ENCODE assay signal across 8 mouse cellular contexts in genomic region chr4:116245926-116246325, GRCm38 (mm10). TPM values are rescaled to one million over a fixed set of nuclear protein-coding genes. Genes with fewer than 3 reads are reported as not detected.
A peak's percentile ranks its signal among the peaks of the same experiment; 100 is the strongest.
DNase-seq lines count a peak whose midpoint lies in the region; ATAC-seq and TF ChIP-seq lines count a peak whose summit lies in the region.
"Not testable (repeated sequence)": the region's sequence is repeated elsewhere in the genome, so short reads cannot be mapped to it uniquely, and the experiment has no call there.

No protein-coding gene starts in this region.

- H3K4me2 ChIP-seq in liver, postnatal 0 days (ENCODE audit: low read depth, low read length), result not testable (repeated sequence)

- not testable (repeated sequence) for TF ChIP-seq POLR2A in cerebellum, adult 2 months (IDR thresholded peaks at IDR 0.05; ENCODE audit: borderline replicate concordance, insufficient read depth, low read length); thymus, adult 2 months (IDR thresholded peaks at IDR 0.05; ENCODE audit: control insufficient read depth, extremely low read depth, insufficient read depth, low read length, poor library complexity)

- not testable (repeated sequence) for TF ChIP-seq EP300 in liver, postnatal 0 days (IDR thresholded peaks at IDR 0.05; ENCODE audit: low read depth)

- H3K9ac ChIP-seq in liver, postnatal 0 days (replicated peaks), result not testable (repeated sequence)

- H3K9me3 ChIP-seq in liver, postnatal 0 days (ENCODE audit: low read length), result not testable (repeated sequence)

- ATAC-seq in liver, postnatal 0 days, result not testable (repeated sequence)

- not testable (repeated sequence) for H3K4me1 ChIP-seq in cerebellum, adult 2 months (ENCODE audit: control insufficient read depth, insufficient read depth, low read length); liver, postnatal 0 days (ENCODE audit: insufficient read depth); thymus, adult 2 months (replicated peaks; ENCODE audit: control insufficient read depth, insufficient read depth, low read length)

- peak; percentile 69 to 73 for DNase-seq in B cell, adult 2 months
- peak; percentile 17 for DNase-seq in adipocyte (ENCODE audit: low spot score)
- peak in 1 of 2 experiments; percentile 22 for DNase-seq in cerebellum, adult 2 months
- DNase-seq in gastrocnemius, postnatal 10 days, result peak; percentile 29
- DNase-seq in kidney, adult 8-10 months, result peak; percentile 6 to 49
- peak; percentile 42 for DNase-seq in liver, postnatal 0 days
- peak; percentile 22 for DNase-seq in ovary, postnatal 14 days (ENCODE audit: low spot score)
- DNase-seq in thymus, adult 2 months, result peak; percentile 58

- H3K4me3 ChIP-seq in cerebellum, adult 2 months (replicated peaks; ENCODE audit: insufficient read depth, low read depth, low read length); liver, postnatal 0 days (ENCODE audit: low read depth, low read length); thymus, adult 2 months (ENCODE audit: control insufficient read depth, insufficient read depth, low read length): not testable (repeated sequence)

- not testable (repeated sequence) for H3K36me3 ChIP-seq in liver, postnatal 0 days (replicated peaks; ENCODE audit: insufficient read depth, low read length); thymus, adult 2 months (ENCODE audit: control insufficient read depth, insufficient read depth, low read length)

- H3K27me3 ChIP-seq in cerebellum, adult 2 months (ENCODE audit: control insufficient read depth, insufficient read depth, low read length); liver, postnatal 0 days (ENCODE audit: insufficient read depth, low read length); thymus, adult 2 months (ENCODE audit: control insufficient read depth, insufficient read depth, low read length): not testable (repeated sequence)

- peak; percentile 32; the same call in 1 of the 2 replicates for TF ChIP-seq CTCF in cerebellum, adult 2 months (IDR thresholded peaks at IDR 0.05; ENCODE audit: borderline replicate concordance, insufficient read depth, low read depth, low read length)
- peak; percentile 64 for TF ChIP-seq CTCF in liver, postnatal 0 days (IDR thresholded peaks at IDR 0.05; ENCODE audit: low read depth)
- TF ChIP-seq CTCF in thymus, adult 2 months (IDR thresholded peaks at IDR 0.05; ENCODE audit: borderline replicate concordance, control insufficient read depth, extremely low read depth, insufficient read depth, low read length, poor library complexity), result not testable (repeated sequence)

- WGBS in cerebellum, adult 2 months, result 36% methylated on average over 3 of the region's 3 CpGs
- WGBS in liver, postnatal 0 days (ENCODE audit: insufficient replicate concordance), result 36% methylated on average over 3 of the region's 3 CpGs
- WGBS in thymus, adult 2 months, result 25% methylated on average over 3 of the region's 3 CpGs

- not testable (repeated sequence) for H3K27ac ChIP-seq in cerebellum, adult 2 months (ENCODE audit: insufficient read depth, low read length); liver, postnatal 0 days (ENCODE audit: low read depth); thymus, adult 2 months (ENCODE audit: control insufficient read depth, insufficient read depth, low read length)

RNA-seq across cellular contexts. Expression of gene Pik3r3, which starts 24.5 kb away (rescaled TPM):
- 90.6 and 105 TPM in 2 replicates for polyA plus RNA-seq in cerebellum, adult 2 months (2012; rRNA removed)
- 10 to 100 TPM in 1 of 2 experiments, 1 to 10 TPM in 1; 9.3 to 11.9 TPM for total RNA-seq in gastrocnemius, postnatal 10 days (2021)
- 0.30 and 0.46 TPM in 2 replicates for polyA plus RNA-seq in liver, postnatal 0 days (2015; fragmentation: Nextera tagmentation; extraction: Ambion mirVana)
- 26.0 and 26.3 TPM in 2 replicates for polyA plus RNA-seq in thymus, adult 2 months (2012; rRNA removed)

Comparison
In these comparisons a context has a peak if more than half of its experiments do, and no peak if none do; other contexts are left out.
1. RNA of gene Pik3r3, which starts 24.5 kb away (polyA plus RNA-seq): 90.6 to 105 TPM in cerebellum, adult 2 months and 26.0 to 26.3 TPM in thymus, adult 2 months; 0.30 to 0.46 TPM in liver, postnatal 0 days; every median in the first group is over 10 times any median in the second.